Mouse (Mus musculus): Measurements from ENCODE around the gene Dennd1a.

Dennd1a gene

DNA sequence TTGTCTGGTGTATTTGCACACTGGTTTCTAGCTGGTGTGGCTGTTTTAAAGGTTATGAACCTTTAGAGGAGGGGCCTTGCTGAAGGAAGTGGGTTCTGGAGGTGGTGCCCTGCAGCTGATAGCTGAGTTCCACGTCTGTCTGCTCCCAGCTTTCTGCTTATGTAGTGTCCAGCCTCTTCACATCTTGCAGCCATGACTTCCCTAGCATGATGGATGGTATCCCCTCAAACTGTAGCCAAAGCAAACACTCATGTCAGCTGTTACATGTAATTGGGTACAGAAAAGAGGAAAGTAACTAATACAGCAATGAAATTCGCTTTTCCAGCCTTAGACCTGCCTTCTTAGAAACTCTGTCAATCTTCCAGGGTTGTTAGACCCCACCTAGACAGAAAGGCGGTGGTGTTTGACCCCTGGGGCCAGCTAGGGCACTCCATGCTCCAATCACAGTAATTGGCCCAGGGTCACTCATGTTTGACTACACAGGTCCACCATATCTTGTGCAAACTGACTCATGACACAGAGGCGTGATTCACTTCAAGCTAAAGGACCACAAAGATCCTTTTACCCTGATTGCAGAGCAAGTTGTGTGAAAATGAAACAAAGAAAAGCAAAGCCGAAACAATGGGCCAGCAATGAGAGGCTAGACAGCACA, 405.8 kb downstream of the Dennd1a start:
- no peak for DNase-seq (ENCODE audit: low read depth, low spot score)

DNA sequence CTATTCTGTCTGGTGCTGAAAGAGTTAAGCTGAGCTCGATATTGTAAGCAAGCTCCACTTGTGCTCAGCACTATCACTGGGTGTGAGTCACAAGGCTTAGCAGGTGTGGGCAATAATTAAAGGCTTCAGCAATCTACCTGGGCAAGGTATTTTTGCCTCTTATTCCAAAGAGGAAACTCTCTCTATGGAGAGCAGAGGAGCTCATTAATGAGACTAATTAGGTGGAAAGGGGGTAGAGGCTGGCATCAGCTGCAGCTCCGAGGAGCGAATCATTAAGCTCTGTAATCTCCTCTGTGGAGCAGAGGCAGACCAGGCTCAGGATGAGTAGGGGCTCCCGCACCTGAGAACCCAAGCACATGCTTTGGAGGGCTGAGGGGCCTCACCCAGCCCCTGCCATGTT, 407.5 kb downstream of the Dennd1a start:
- peak; percentile 24 for DNase-seq (ENCODE audit: low read depth, low spot score)

DNA sequence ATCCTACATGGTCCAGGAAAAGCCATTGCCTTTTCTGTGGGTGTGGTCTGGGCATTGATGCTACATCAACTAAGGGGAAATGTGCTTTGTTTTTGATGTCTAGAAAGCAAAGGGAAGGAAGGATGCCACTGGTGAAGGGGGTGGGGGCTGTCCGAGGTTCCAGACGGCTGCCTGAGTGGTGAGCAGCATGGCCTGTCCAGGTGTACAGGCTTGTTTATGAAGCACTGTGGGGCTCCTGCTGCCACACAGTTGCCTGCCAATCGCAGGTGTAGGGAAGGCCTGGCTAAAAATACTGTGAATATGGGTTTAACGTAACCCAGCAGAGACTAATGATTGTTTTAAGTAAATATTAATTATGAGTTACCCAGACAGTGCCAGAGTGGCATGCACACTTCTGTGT, 414.4 kb downstream of the Dennd1a start:
- DNase-seq (ENCODE audit: low read depth, low spot score), result no peak

DNA sequence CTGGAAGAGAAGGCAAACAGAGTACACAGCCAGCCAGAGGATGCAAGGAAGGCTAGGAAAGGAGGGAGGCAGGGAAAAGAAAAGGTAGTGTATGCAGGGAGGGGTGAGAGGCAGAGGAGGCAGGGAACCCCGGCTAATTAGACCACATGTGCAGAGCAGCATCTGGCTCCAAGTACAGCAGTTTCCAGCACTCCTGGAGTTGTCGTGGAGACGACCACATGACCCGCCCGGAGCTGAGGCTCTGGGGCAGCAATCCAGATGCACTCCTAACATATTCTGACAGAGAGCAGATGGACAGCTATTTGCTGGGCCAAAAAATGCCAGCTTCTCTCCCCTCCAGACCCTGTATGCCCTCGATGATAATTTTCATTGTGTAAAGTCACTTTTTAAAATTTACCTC, 417.6 kb downstream of the Dennd1a start:
- DNase-seq (ENCODE audit: low read depth, low spot score), result no peak

DNA sequence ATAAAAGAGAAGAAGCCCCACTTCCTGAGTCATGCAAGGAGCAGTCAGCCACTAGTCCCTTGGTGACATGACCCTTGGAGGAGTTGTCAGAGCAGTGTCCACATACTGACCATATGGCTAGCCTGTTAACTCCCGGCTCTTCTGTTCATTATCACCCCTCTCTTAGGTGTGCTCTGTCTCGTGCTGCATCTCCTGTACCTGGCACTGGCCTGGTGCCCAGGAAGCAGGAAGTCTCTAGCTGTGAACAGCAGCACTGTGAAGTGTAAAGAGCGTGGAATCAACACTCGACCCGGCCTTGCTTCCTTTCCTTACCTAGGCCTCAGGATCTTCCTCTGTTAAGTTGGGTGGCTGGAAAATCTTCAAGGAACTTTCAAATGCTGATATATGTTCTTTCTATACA, 419.8 kb downstream of the Dennd1a start:
- no peak for DNase-seq (ENCODE audit: low read depth, low spot score)

DNA sequence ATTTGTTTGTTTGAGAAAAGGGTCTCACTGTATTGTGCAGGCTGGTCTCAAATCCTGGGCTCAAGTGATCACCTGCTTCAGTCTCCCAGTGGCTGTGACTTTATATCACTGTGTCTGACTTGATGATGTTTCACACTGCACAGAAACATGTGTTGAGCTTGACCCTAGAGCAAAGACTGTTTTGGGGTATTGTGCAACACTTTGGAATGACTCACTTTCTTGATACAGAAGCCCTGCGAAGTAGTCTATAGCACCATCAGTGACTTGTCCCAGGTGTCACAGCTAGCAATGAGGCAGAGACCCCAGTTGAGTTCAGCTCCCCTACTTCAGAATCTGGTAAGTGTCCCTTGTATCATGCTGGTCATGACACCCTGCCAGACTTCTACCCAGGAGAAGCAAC, 429.7 kb downstream of the Dennd1a start:
- DNase-seq (ENCODE audit: low read depth, low spot score), result no peak

DNA sequence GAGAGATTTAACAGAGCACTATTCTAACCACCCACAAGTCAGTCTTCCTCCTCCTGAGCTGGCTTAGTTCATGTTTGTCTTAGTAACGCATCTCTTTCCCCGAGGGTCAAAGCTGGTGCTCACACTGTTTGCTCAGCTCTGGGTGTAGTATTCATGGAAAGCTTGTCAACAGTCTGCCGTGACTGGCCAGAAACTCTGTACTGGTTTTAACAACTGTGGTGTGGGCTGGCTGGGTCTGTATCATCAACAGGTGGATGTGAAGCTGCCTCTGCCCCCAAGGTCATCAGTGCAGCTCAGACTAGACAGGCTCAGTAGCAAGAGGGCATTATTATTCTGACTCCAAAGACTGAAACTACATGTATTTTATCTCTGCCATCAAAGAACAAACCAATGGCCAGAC, 430.2 kb downstream of the Dennd1a start:
- no peak for DNase-seq (ENCODE audit: low read depth, low spot score)

DNA sequence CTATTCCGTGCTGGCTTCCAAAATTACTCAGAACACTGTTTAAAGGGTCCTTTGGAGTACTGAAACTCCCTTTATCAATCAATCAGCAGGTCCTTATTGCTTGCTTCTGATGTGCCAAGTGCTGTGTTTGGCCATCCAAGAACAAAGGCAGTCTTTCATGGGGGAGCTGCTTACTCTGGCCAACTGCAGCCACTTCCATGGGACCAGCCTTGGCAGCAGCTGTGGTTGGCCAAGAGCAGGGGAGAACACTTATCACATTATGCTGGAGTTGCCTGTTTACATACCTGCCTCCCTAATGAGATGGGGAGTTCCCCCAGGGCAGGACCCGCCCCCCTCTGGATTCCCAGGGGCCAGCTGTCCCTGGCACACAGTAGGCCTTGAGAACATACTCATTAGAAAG, 432.0 kb downstream of the Dennd1a start:
- DNase-seq (ENCODE audit: low read depth, low spot score), result no peak

DNA sequence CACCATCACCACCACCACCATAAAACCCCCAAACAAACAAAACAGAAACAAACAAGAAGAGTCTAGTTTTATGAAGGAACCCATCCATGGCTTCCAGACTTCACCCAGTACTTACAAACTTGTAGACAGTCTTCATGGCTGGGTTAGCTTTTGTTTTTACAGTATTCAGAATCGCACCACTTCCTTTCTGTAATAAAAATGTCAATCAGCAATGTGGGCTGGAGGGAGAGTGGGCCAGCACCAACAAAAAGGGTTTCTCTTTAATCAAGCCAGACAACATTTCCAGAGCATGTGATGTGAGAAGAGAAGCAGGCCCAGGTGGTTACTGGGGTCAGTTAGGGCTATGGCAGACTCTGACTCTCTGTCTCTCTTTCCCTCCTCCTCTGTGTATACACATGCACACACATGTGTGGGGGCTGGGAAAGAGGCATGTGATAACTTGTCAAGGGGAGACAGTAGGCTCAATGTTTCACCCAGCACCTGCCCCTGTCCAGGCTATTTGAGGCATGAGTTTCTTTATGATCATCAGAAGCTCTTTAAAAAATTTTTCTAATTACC, 433.2 kb downstream of the Dennd1a start:
- DNase-seq (ENCODE audit: low read depth, low spot score), result no peak

DNA sequence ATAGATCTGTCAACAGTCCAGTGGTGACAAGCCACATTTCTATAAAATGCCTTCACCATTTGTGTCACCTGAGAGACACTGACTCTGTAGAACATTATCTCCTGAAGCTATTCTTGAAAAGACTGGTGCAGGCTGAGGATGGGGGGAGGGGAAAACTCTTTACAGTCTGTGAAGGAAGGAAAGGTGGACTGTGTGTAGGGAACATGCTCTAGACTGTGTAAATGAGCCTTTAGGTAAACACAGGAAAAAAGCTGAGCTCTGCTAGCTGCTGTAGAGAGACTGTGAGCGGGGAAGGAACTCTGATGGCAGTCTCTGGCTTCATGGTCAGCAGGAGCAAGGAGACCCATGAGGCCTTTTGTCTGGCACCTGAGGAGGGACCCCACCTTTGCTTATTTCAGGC, 436.6 kb downstream of the Dennd1a start:
- no peak for DNase-seq (ENCODE audit: low read depth, low spot score)

DNA sequence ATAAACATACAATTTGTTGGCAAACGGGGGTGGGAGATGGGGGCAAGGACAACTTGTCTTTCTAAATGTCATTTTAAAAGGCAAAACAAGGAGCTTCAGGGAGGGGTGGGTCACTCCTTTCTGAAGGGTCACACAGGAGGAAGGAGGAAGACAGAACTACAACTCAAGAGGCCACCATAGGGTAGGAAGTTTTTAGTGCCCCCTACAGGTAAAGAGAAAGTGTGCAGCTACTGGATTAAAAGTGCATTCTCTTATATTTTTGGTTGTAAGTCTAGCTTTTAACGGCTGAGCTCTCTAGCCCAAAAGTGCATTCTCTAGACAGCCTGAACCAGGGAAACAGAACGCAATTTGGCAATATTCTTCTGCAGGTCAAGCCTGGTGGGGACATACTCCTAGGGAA, 437.8 kb downstream of the Dennd1a start:
- DNase-seq (ENCODE audit: low read depth, low spot score), result no peak

DNA sequence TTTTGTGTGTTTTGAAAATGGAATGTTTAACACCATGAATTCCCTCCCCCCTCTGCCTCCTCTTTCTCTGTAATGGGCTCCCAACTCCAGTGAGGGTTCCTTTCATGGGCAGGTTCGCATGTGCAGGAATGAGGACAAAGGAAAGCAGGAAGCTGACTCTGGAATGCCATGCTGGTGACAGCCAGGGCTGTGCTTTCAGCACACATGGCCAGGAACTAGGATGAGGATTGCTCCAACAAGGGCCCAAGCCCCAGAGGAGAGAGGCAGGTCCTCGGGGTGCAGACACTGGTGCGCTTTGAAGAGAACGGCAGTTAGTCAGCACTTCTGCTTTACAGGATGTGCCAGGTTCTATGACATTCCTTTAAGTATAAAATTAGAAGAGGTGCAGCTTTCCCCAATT, 444.5 kb downstream of the Dennd1a start:
- no peak for DNase-seq (ENCODE audit: low read depth, low spot score)

DNA sequence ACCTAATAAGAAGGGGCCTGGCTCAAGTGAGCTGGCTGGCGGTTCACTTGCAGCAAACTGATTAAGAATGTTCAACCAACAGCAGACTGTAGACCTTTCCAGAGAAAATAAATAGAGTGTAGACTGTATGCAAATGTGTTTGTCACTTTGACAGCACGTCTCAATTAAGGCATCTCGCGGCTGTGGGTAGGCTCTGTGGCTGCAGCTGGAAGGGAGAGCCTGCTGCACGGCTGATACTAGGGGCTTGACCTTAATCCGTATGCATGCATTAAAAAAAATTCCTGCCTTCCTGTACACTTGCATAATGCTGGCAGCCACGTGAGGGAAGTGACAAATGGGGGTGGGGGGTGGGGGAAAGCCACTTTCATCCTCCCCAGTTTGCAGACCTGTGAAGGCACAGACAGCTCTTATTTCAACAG, 445.0 kb downstream of the Dennd1a start:
- DNase-seq (ENCODE audit: low read depth, low spot score), result peak; percentile 48

DNA sequence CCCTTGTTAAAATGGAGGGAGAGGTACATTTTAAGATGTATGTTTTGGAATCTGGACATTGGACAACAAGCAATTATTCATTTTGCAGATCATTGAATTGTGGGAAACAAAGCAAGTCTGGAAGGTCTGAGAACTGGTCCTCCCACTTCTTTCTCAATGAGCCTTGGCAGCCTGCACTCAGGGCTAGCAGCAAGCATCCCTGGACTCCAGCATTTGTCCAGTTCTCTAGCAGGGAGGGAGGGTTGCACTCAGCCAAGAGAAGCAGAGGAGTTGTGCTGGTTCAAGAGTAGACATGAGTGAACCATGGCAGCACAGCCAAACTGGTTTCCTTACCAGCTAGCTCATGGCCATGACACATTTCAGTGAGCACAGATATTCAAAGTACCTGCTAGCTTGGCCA, 447.3 kb downstream of the Dennd1a start:
- no peak for DNase-seq (ENCODE audit: low read depth, low spot score)

DNA sequence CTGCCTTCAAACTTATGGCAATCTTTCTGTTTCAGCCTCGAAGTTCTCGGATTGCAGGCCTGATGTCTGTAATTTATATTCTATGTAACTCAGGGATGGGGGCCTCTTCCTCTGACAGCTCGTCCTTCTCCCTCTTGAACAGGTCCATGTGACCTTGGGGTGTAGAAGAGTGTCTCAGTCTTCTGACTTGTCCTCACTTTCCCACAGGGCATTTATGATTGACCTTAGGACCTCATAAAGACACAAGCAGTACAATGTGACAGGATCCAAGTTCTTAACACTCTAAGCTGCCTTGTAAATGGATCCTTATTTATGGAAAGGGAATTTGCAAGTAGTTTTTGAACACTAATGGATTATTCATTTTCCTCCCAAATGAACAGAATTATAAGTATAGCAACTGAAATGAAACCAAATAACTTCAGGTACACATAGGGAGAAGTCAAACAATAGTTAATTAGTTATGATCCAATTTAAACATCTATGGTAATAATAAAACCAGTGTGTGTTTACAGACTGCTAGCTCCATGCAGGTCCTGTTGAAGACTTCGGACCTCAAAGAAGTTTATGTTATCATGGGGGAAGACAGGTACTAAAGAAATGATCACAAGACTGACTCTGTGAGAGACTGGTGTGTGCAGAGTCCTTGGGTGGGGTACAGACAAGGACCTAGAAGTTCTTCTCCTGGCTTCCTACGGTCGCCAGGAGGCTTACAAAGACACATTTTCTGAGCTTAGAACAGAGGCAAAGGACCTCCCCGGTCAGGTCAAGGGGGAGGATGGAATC, 448.8 kb downstream of the Dennd1a start:
- no peak for DNase-seq (ENCODE audit: low read depth, low spot score)

DNA sequence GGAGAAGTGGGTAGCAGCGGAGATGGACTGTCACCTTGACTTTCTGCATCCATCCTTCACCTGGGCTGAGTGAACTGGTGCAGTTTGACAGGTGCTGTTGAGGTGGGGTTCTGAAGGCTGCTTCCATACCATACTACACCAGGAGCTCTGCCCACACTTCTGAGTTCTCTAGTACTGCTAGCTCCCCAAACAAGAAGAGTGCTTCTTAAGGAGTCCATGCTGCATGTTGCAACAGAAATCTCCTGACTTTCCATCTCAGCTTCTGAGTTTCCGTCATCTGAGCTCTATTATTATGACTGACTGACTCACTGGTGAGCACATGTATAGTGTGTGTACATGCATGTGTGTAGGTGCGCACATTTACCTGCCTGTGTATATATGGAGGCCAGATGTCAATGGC, 449.6 kb downstream of the Dennd1a start:
- no peak for DNase-seq (ENCODE audit: low read depth, low spot score)

DNA sequence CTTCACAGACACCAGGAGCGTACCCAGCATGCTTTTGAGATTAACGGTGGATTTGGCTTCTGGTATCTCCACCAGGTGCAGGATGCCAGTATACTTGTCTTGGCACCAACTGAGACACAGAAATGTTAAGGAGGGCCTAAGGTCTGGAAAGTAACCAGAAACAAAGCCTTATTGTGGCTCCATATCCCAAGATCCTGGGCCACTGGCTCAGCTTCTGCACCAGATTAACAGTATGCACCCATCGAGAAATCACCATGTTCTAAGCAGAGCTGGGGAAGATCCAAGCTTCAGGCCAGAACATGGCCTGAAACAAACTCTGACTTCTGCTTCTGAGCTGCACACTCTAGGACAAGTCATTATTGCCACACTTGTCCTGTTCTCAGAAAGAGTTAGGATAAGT, 450.3 kb downstream of the Dennd1a start:
- DNase-seq (ENCODE audit: low read depth, low spot score), result no peak

DNA sequence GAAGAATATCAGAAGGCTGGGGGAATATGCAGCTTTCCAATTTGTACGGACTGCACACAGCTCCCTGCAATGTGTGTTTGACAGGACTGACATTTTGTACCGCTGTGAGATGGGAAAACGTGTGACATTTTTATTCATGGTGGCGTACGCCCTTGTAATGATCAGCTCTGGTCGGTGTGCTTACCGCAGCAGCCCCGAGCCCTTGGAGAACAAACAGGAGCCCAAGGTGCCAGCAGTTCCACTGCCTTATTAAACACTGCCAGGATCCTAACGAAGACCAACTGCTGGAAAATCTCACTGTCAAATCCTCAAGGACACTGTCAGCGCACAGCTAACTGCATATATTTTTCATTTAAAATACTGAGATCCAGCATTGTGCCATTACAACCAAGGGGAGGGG, 454.9 kb downstream of the Dennd1a start:
- no peak for DNase-seq (ENCODE audit: low read depth, low spot score)

DNA sequence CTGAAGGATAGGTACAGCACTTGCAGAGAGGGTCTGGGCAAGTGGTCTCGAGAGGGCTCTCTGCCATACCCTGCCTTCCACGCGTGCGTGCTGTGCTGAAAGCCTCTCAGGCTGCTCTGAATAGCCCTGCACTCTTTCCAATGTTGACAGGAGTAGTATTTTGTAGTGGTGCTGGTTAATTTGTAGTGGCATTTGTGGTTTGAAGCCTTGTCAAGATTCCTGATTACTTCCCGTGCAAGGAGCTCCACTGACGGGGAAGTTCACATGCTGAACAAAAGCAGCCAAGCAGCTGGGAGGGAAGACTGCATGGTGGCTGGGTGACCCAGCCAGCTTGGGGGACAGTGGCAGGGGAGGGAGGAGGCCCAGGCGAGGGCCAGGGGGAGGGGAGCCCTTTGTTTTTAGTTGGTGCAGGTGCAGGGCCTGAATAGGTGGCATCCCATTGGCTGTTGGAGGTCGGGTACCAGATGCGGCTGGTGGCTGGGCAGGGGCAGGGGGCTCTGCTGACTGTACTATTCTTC, 457.4 kb downstream of the Dennd1a start:
- no peak for DNase-seq (ENCODE audit: low read depth, low spot score)

DNA sequence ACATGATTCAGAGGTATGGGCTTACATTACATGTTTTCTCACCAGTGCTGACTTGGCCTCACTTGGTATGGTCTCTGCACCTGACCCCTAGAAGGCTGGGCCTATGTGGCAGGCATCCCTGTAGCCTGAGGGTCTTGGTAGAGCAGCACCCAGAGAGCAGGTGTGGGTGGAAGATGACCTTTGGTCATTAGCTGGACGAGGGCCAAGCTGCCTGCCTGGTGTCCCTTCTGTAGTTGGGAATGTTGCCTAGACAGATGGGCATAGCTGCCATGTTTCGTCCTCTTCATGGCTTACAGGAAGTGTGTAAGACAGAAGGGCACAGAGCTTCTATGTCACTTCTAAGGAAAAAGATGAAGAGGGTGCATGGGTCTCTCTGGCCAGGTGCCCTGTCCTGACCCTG, 463.4 kb downstream of the Dennd1a start:
- DNase-seq (ENCODE audit: low read depth, low spot score), result no peak

DNA sequence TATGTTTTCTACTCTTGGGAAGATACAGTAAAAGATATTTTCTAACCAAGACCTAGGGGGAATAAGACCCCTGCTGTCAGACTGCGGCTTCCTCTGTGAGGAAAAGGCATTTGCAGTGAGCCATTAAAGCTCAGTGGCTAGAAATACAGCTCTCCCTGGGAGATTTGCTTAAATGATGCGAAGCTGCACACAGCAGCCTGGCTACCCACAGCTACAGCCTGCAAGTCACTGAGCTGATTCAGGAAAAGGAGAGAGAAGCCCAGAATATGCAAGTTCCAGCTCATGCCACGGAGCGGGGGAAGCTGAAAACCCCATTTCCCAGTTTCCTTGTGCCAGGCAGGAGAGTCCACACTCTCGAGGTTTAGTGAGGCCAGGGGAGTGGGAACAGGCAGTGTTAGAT, 465.1 kb downstream of the Dennd1a start:
- DNase-seq (ENCODE audit: low read depth, low spot score), result no peak

DNA sequence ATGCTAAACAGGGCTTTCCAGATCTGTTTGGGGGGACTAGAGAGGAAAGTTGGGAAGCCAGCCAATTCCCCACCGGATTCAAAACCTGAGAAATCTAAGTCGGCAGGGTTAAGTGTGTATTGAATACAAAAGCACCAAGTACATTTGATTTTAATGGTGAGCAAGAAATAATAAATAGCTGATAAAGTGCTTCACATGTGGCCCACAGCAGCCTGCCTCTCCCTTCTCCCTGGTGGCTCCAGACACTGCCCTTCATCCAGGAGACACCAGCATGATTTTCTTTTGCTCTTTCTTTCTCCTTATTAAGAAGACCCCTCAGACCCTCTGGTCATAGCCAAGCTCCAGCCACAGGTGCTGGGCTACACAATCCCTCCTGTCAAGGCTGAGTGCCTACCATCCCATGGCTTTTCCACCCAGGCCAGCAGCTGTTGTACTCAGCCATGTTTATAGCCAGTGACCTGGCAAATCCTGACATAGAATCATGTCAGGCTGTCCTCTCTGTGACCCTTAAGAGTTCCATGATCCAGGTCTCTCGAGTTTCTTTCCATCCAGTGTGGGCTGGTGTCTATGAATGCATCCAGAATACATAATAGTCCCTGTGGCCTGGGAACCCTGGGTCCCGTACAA, 467.6 kb downstream of the Dennd1a start:
- no peak for DNase-seq (ENCODE audit: low read depth, low spot score)

All from retina, postnatal 7 days (tissue).